ENCODE assay signal across 8 mouse cellular contexts in the genomic region with DNA sequence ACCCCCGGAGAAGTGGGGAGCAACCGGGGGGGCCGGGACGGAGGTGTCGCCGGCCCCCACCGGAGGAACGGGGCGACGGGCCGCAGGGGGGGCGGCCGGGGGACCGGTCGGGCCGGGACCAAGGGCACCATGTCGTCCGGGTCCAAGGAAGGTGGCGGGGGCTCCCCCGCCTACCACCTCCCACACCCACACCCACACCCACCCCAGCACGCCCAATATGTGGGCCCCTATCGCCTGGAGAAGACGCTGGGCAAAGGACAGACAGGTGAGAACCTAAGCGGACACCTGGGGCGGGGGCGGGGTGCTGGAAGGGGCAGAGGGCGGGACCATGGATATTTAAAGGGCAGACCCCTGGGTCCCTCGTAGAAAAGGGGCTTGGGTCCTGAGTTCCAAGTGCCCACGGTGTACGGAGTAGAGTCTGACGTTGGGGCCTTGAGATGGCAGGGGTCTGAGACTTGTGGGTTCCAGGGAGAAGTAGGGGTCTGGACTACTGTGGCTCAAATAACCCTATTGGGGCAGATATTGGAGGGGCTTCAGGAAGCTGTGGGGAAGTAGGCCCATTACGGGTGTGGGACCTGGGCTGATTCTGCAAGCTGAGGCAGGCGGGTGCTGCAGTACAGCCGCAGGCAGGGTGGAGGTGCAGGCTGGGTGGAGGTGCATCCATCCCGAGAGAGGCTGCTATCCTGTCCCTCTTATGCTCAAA. TPM values are rescaled to one million over a fixed set of nuclear protein-coding genes. Genes with fewer than 3 reads are reported as not detected.
DNase-seq lines count a peak whose midpoint lies in the region; ATAC-seq and TF ChIP-seq lines count a peak whose summit lies in the region.

No protein-coding gene starts in this region.

- WGBS in forebrain, postnatal 0 days, result 2% methylated on average over 31 of the region's 35 CpGs
- 24% methylated on average over 23 of the region's 35 CpGs for WGBS in liver, embryonic 13.5 days (ENCODE audit: insufficient replicate concordance)
- WGBS in small intestine, adult 2 months, result 17% methylated on average over 29 of the region's 35 CpGs

- peak; percentile 47 for ATAC-seq in forebrain, postnatal 0 days
- ATAC-seq in liver, embryonic 13.5 days (ENCODE audit: low read depth), result peak; percentile 18; the same call in 1 of the 2 replicates

- H3K4me3 ChIP-seq in forebrain, postnatal 0 days (ENCODE audit: low read depth, low read length), result peak overlapping the region; percentile 100
- H3K4me3 ChIP-seq in liver, embryonic 13.5 days (replicated peaks), result peak overlapping the region; percentile 56
- peak overlapping the region; percentile 54 for H3K4me3 ChIP-seq in small intestine, adult 2 months (ENCODE audit: low read depth, low read length)

- H3K4me2 ChIP-seq in forebrain, postnatal 0 days (ENCODE audit: low read depth), result peak overlapping the region; percentile 69
- peak overlapping the region; percentile 66 for H3K4me2 ChIP-seq in liver, embryonic 13.5 days

- peak; percentile 29 to 37 for DNase-seq in kidney, postnatal 4 days
- DNase-seq in kidney, adult 8-10 months, result no peak
- DNase-seq in cerebellum, adult 18-20 months, result peak; percentile 55 to 60
- DNase-seq in forebrain, postnatal 0 days, result peak; percentile 47
- no peak for DNase-seq in liver, embryonic 13.5 days
- DNase-seq in gastrocnemius, adult 8-10 months (ENCODE audit: low spot score in 2 of 2), result no peak
- DNase-seq in adrenal gland, postnatal 36 days, result no peak

- peaks cover 29% of the 10 kb centered on the region for H3K36me3 ChIP-seq in forebrain, postnatal 0 days (ENCODE audit: insufficient read depth)
- no peaks in the 10 kb centered on the region for H3K36me3 ChIP-seq in liver, embryonic 13.5 days
- H3K36me3 ChIP-seq in small intestine, adult 2 months (ENCODE audit: control insufficient read depth, insufficient read depth, low read length), result no peaks in the 10 kb centered on the region

- H3K27me3 ChIP-seq in forebrain, postnatal 0 days (ENCODE audit: insufficient read depth, low read length), result no peaks in the 10 kb centered on the region
- H3K27me3 ChIP-seq in liver, embryonic 13.5 days, result peaks cover 30% of the 10 kb centered on the region
- H3K27me3 ChIP-seq in small intestine, adult 2 months (ENCODE audit: control insufficient read depth, insufficient read depth, low read length), result peaks cover 9% of the 10 kb centered on the region

- H3K4me1 ChIP-seq in forebrain, postnatal 0 days (ENCODE audit: insufficient read depth), result no peaks in the 10 kb centered on the region
- H3K4me1 ChIP-seq in liver, embryonic 13.5 days (replicated peaks), result peaks cover 5% of the 10 kb centered on the region
- H3K4me1 ChIP-seq in small intestine, adult 2 months (ENCODE audit: control insufficient read depth, insufficient read depth, insufficient read length, low read length), result no peaks in the 10 kb centered on the region

- no peak for TF ChIP-seq CTCF in forebrain, postnatal 0 days (IDR thresholded peaks at IDR 0.05; ENCODE audit: low read depth)
- TF ChIP-seq CTCF in small intestine, adult 2 months (IDR thresholded peaks at IDR 0.05; ENCODE audit: extremely low read depth, insufficient read length, insufficient replicate concordance, low read depth, low read length), result no peak

- peak overlapping the region; percentile 95 for H3K27ac ChIP-seq in forebrain, postnatal 0 days (ENCODE audit: low read depth, low read length)
- no peak overlapping the region for H3K27ac ChIP-seq in liver, embryonic 13.5 days
- no peak overlapping the region for H3K27ac ChIP-seq in small intestine, adult 2 months (ENCODE audit: insufficient read depth, low read depth, low read length)

- peak overlapping the region; percentile 100 for H3K9ac ChIP-seq in forebrain, postnatal 0 days
- H3K9ac ChIP-seq in liver, embryonic 13.5 days, result peak overlapping the region; percentile 62

- TF ChIP-seq POLR2A in small intestine, adult 2 months (IDR thresholded peaks at IDR 0.05; ENCODE audit: low read depth, low read length), result no peak

- H3K9me3 ChIP-seq in forebrain, postnatal 0 days (ENCODE audit: low read length), result no peaks in the 10 kb centered on the region
- H3K9me3 ChIP-seq in liver, embryonic 13.5 days (replicated peaks), result no peaks in the 10 kb centered on the region

RNA-seq across cellular contexts. Expression of gene Brsk1, which starts 0.7 kb away (rescaled TPM):
- total RNA-seq in forebrain, postnatal 0 days (2014; rRNA removed), result 188 and 205 TPM in 2 replicates
- polyA plus RNA-seq in forebrain, postnatal 0 days (2015; fragmentation: Nextera tagmentation; extraction: Ambion mirVana), result 4.6 and 6.2 TPM in 2 replicates
- polyA plus RNA-seq in liver, embryonic 13.5 days (2015; fragmentation: Nextera tagmentation; extraction: Ambion mirVana), result 0.08 and 0.10 TPM in 2 replicates
- polyA plus RNA-seq in small intestine, adult 2 months (2012; rRNA removed), result 1.6 and 1.9 TPM in 2 replicates
- total RNA-seq in gastrocnemius, adult 8-10 months (2022), result under 1 TPM; 0.13 to 0.49 (median 0.39) TPM
- 1 to 10 TPM; 6.6 to 8.0 TPM for total RNA-seq in adrenal gland, postnatal 36 days (2021)

RNA-seq across cellular contexts. Expression of gene Hspbp1, which starts 6.2 kb away (rescaled TPM):
- total RNA-seq in forebrain, postnatal 0 days (2014; rRNA removed), result 188 and 219 TPM in 2 replicates
- 206 and 214 TPM in 2 replicates for polyA plus RNA-seq in forebrain, postnatal 0 days (2015; fragmentation: Nextera tagmentation; extraction: Ambion mirVana)
- 77.8 and 83.4 TPM in 2 replicates for polyA plus RNA-seq in liver, embryonic 13.5 days (2015; fragmentation: Nextera tagmentation; extraction: Ambion mirVana)
- polyA plus RNA-seq in small intestine, adult 2 months (2012; rRNA removed), result 23.4 and 29.0 TPM in 2 replicates
- 10 to 100 TPM; 23.4 to 28.8 (median 24.4) TPM for total RNA-seq in gastrocnemius, adult 8-10 months (2022)
- 10 to 100 TPM; 47.8 to 50.7 TPM for total RNA-seq in adrenal gland, postnatal 36 days (2021)

RNA-seq across cellular contexts. Expression of gene Ppp6r1, which starts 32.3 kb away (rescaled TPM):
- 89.3 and 99.1 TPM in 2 replicates for total RNA-seq in forebrain, postnatal 0 days (2014; rRNA removed)
- polyA plus RNA-seq in forebrain, postnatal 0 days (2015; fragmentation: Nextera tagmentation; extraction: Ambion mirVana), result 5.1 and 8.3 TPM in 2 replicates
- 5.7 and 7.1 TPM in 2 replicates for polyA plus RNA-seq in liver, embryonic 13.5 days (2015; fragmentation: Nextera tagmentation; extraction: Ambion mirVana)
- polyA plus RNA-seq in small intestine, adult 2 months (2012; rRNA removed), result 69.9 and 142 TPM in 2 replicates
- total RNA-seq in gastrocnemius, adult 8-10 months (2022), result 10 to 100 TPM; 48.2 to 53.4 (median 49.4) TPM
- 10 to 100 TPM; 82.6 to 89.5 TPM for total RNA-seq in adrenal gland, postnatal 36 days (2021)

RNA-seq across cellular contexts. Expression of gene Tmem150b, which starts 33.9 kb away (rescaled TPM):
- total RNA-seq in forebrain, postnatal 0 days (2014; rRNA removed), result not detected in 2 replicates
- 0.18 TPM in 1 of 2 replicates, not detected in the other for polyA plus RNA-seq in forebrain, postnatal 0 days (2015; fragmentation: Nextera tagmentation; extraction: Ambion mirVana)
- polyA plus RNA-seq in liver, embryonic 13.5 days (2015; fragmentation: Nextera tagmentation; extraction: Ambion mirVana), result 0.09 and 0.15 TPM in 2 replicates
- 44.4 and 122 TPM in 2 replicates for polyA plus RNA-seq in small intestine, adult 2 months (2012; rRNA removed)
- total RNA-seq in gastrocnemius, adult 8-10 months (2022), result not detected
- total RNA-seq in adrenal gland, postnatal 36 days (2021), result under 1 TPM; 0.16 to 0.43 TPM

RNA-seq across cellular contexts. Expression of gene Kmt5c, which starts 48.8 kb away (rescaled TPM):
- total RNA-seq in forebrain, postnatal 0 days (2014; rRNA removed), result 36.8 and 59.1 TPM in 2 replicates
- 32.3 and 35.1 TPM in 2 replicates for polyA plus RNA-seq in forebrain, postnatal 0 days (2015; fragmentation: Nextera tagmentation; extraction: Ambion mirVana)
- polyA plus RNA-seq in liver, embryonic 13.5 days (2015; fragmentation: Nextera tagmentation; extraction: Ambion mirVana), result 61.6 and 63.9 TPM in 2 replicates
- 94.7 and 254 TPM in 2 replicates for polyA plus RNA-seq in small intestine, adult 2 months (2012; rRNA removed)
- total RNA-seq in gastrocnemius, adult 8-10 months (2022), result 1 to 10 TPM; 3.5 to 5.2 (median 4.8) TPM
- 10 to 100 TPM; 30.5 to 34.6 TPM for total RNA-seq in adrenal gland, postnatal 36 days (2021)

Comparison
In these comparisons a context has a peak if more than half of its experiments do, and no peak if none do; other contexts are left out.
1. DNase-seq: peak in kidney, postnatal 4 days (2 of 2), cerebellum, adult 18-20 months (2 of 2) and forebrain, postnatal 0 days (single experiment); none in kidney, adult 8-10 months (0 of 2), liver, embryonic 13.5 days (single experiment), gastrocnemius, adult 8-10 months (0 of 2) and adrenal gland, postnatal 36 days (0 of 2).
2. RNA of gene Brsk1, which starts 0.7 kb away (total RNA-seq): 188 to 205 TPM in forebrain, postnatal 0 days; 6.6 to 8.0 TPM in adrenal gland, postnatal 36 days and 0.13 to 0.49 TPM in gastrocnemius, adult 8-10 months; every median in the first group is over 10 times any median in the second.
3. Peak in every context shown above with its lines, with median percentiles within 50 percentile points of each other: H3K4me3 ChIP-seq.